19 mouse cellular contexts compared by ENCODE assay signal in genomic region chr11:118222351-118222885, GRCm38 (mm10). TPM values are rescaled to one million over a fixed set of nuclear protein-coding genes. Genes with fewer than 3 reads are reported as not detected.
DNase-seq lines count a peak whose midpoint lies in the region; ATAC-seq and TF ChIP-seq lines count a peak whose summit lies in the region.
"Had no signal": no experiment of that assay in that cellular context is flagged by ENCODE, and none has a peak within 500 bp of the region (broad histone marks: within the 10 kb centered on the region; RNA-seq: fewer than 3 reads in every experiment).

No protein-coding gene starts in this region.

- no peaks in the 10 kb centered on the region for H3K36me3 ChIP-seq in intestine, embryonic 14.5 days (ENCODE audit: control insufficient read depth, insufficient read depth, low read length)
- H3K36me3 ChIP-seq in intestine, embryonic 15.5 days, result no peaks in the 10 kb centered on the region
- H3K36me3 ChIP-seq in megakaryocyte, embryonic 14.5 days (replicated peaks; ENCODE audit: low read length), result peaks cover 6% of the 10 kb centered on the region
- H3K36me3 ChIP-seq: embryonic facial prominence, embryonic 15.5 days had no signal

- no peaks in the 10 kb centered on the region for H3K27me3 ChIP-seq in intestine, embryonic 14.5 days (replicated peaks; ENCODE audit: control insufficient read depth, insufficient read depth, low read length)
- H3K27me3 ChIP-seq in intestine, embryonic 15.5 days (replicated peaks), result no peaks in the 10 kb centered on the region
- no peaks in the 10 kb centered on the region for H3K27me3 ChIP-seq in megakaryocyte, embryonic 14.5 days (replicated peaks)
- H3K27me3 ChIP-seq: embryonic facial prominence, embryonic 15.5 days; forebrain, embryonic 13.5 days had no signal

- no peak for ATAC-seq in intestine, embryonic 14.5 days (replicated peaks; ENCODE audit: low FRiP score, low TSS enrichment, low read depth)
- no peak for ATAC-seq in intestine, embryonic 15.5 days
- ATAC-seq in megakaryocyte, adult 5-6 weeks (ENCODE audit: poor library complexity, severe bottlenecking), result no peak
- ATAC-seq in inflammation-experienced regulatory T-cells, adult 6 months, result peak; percentile 8
- ATAC-seq in erythroblast, adult 5-6 weeks (replicated peaks; ENCODE audit: low FRiP score, poor library complexity, severe bottlenecking), result no peak
- ATAC-seq: forebrain, embryonic 13.5 days had no signal

- WGBS in intestine, embryonic 14.5 days, result 42% methylated on average over 6 of the region's 6 CpGs
- WGBS in intestine, embryonic 15.5 days, result 41% methylated on average over 6 of the region's 6 CpGs

- no peak for TF ChIP-seq CTCF in gastrocnemius, adult 2 months (IDR thresholded peaks at IDR 0.05)

- H3K4me1 ChIP-seq in intestine, embryonic 14.5 days (replicated peaks; ENCODE audit: control insufficient read depth, insufficient read depth, low read length), result peaks cover 11% of the 10 kb centered on the region
- peaks cover 9% of the 10 kb centered on the region for H3K4me1 ChIP-seq in intestine, embryonic 15.5 days (replicated peaks)
- H3K4me1 ChIP-seq in megakaryocyte, embryonic 14.5 days, result peaks cover 68% of the 10 kb centered on the region

- H3K9ac ChIP-seq in intestine, embryonic 14.5 days (ENCODE audit: low read length), result no peak overlapping the region
- H3K9ac ChIP-seq in intestine, embryonic 15.5 days, result no peak overlapping the region
- H3K9ac ChIP-seq: embryonic facial prominence, embryonic 15.5 days; forebrain, embryonic 13.5 days; liver, embryonic 14.5 days had no signal

- intact Hi-C loops in gastrocnemius, adult 2 months (cut with DNase I), result no loop called here
- intact Hi-C loops in gastrocnemius, postnatal 14 days (cut with DNase I; ENCODE audit: low total_unique reads), result loop anchor here (5.0 kb wide), 1 partner anchor 120 kb away; no protein-coding TSS in a partner anchor

- H3K4me2 ChIP-seq in intestine, embryonic 14.5 days (ENCODE audit: low read length), result no peak overlapping the region
- no peak overlapping the region for H3K4me2 ChIP-seq in intestine, embryonic 15.5 days (replicated peaks)
- H3K4me2 ChIP-seq: embryonic facial prominence, embryonic 15.5 days; forebrain, embryonic 13.5 days had no signal

- no peak for DNase-seq in gastrocnemius, adult 2 months
- no peak for DNase-seq in gastrocnemius, postnatal 14 days
- no peak for DNase-seq in intestine, embryonic 14.5 days (ENCODE audit: low spot score)
- DNase-seq: adrenal gland, postnatal 14 days; cerebellum, postnatal 36 days; layer of hippocampus, postnatal 36 days; left cerebral cortex, postnatal 4 days; lung, postnatal 36 days; right cerebral cortex, adult 18-20 months; spleen, adult 18-20 months had no signal

- no peak overlapping the region for H3K4me3 ChIP-seq in gastrocnemius, adult 2 months
- no peak overlapping the region for H3K4me3 ChIP-seq in intestine, embryonic 14.5 days (ENCODE audit: low read depth, low read length)
- H3K4me3 ChIP-seq in intestine, embryonic 15.5 days (replicated peaks), result no peak overlapping the region
- H3K4me3 ChIP-seq in megakaryocyte, embryonic 14.5 days (replicated peaks), result peak overlapping the region; percentile 75
- H3K4me3 ChIP-seq: embryonic facial prominence, embryonic 15.5 days; forebrain, embryonic 13.5 days had no signal

- peak overlapping the region; percentile 53 for H3K27ac ChIP-seq in gastrocnemius, adult 2 months
- H3K27ac ChIP-seq in intestine, embryonic 14.5 days (ENCODE audit: low read depth), result peak overlapping the region; percentile 20; the same call in 1 of the 2 replicates
- no peak overlapping the region for H3K27ac ChIP-seq in intestine, embryonic 15.5 days
- H3K27ac ChIP-seq: embryonic facial prominence, embryonic 15.5 days; forebrain, embryonic 13.5 days; kidney, postnatal 0 days; liver, embryonic 14.5 days had no signal

- H3K9me3 ChIP-seq in intestine, embryonic 14.5 days (ENCODE audit: control insufficient read depth, low read length), result no peaks in the 10 kb centered on the region
- no peaks in the 10 kb centered on the region for H3K9me3 ChIP-seq in intestine, embryonic 15.5 days
- H3K9me3 ChIP-seq in megakaryocyte, embryonic 14.5 days, result no peaks in the 10 kb centered on the region
- H3K9me3 ChIP-seq: embryonic facial prominence, embryonic 15.5 days; forebrain, embryonic 13.5 days had no signal

RNA-seq across cellular contexts. Expression of gene Cyth1, which starts 26.0 kb away (rescaled TPM):
- 10 to 100 TPM; 28.6 to 49.6 TPM for total RNA-seq in gastrocnemius, adult 2 months (2021)
- 10 to 100 TPM; 23.3 to 31.2 TPM for total RNA-seq in gastrocnemius, postnatal 14 days (2021)
- 8.3 and 9.3 TPM in 2 replicates for polyA plus RNA-seq in intestine, embryonic 14.5 days (2014; fragmentation: Nextera tagmentation; extraction: Ambion mirVana)
- polyA plus RNA-seq in intestine, embryonic 15.5 days (2015; fragmentation: Nextera tagmentation; extraction: Ambion mirVana), result 11.6 and 12.1 TPM in 2 replicates
- polyA plus RNA-seq in megakaryocyte, embryonic 14.5 days (2012; ENCODE audit: insufficient read depth, low replicate concordance), result 4.4 and 9.3 TPM in 2 replicates
- total RNA-seq in megakaryocyte, adult 5-6 weeks (2015), result 15.9 and 21.9 TPM in 2 replicates
- total RNA-seq in megakaryocyte, adult 5-6 weeks (2017), result 84.3 and 87.5 TPM in 2 replicates
- 10 to 100 TPM; 33.8 to 51.6 (median 41.7) TPM for polyA plus RNA-seq in inflammation-experienced regulatory T-cells, adult 6 months (2017; shearing (Covaris generic))
- 2.7 and 6.0 TPM in 2 replicates for total RNA-seq in erythroblast, adult 5-6 weeks (2015; ENCODE audit: low replicate concordance)
- total RNA-seq in erythroblast, adult 5-6 weeks (2017; ENCODE audit: low replicate concordance), result 3.6 and 14.4 TPM in 2 replicates
